Mouse (Mus musculus) liver, postnatal 0 days (tissue): ENCODE results near the gene Necap2.

Experiments used
- CTCF ChIP-seq: sonication (generic); IDR thresholded peaks from 2 replicates; pipeline ENCODE4 v1.5.1; 2016; ENCODE audit warnings: antibody characterized with exemption, low read depth
- EP300 ChIP-seq: IDR thresholded peaks from 2 replicates; pipeline ENCODE4 v1.6.1; 2016; ENCODE audit warnings: antibody characterized with exemption, low read depth, mild to moderate bottlenecking

DNA sequence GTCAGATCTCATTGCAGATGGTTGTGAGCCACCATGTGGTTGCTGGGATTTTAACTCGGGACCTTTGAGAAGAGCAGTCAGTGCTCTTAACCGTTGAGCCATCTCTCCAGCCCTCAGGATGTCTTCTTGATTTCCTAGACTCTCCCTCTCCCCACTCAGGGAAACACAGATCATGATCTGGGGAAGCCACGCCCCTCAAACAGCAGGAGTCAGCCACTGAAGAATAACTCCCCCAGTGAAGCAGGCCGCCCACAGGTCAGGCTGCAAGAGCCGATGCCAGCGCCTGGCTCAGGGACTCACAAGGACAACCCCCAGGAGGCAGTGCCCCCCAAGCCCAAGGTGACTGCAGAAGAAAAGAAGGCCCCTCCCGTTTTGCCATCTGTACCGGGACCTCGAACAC is 18.6 kb upstream of the Necap2 start:
- TF ChIP-seq CTCF (no peak), EP300 (no peak)
